Mouse (Mus musculus): ENCODE measurements around the gene Lgi2. TPM values are rescaled to one million over a fixed set of nuclear protein-coding genes. Genes with fewer than 3 reads are reported as not detected.

The Lgi2 gene
- total RNA-seq (2021) = 10 to 100 TPM; 61.1 to 65.1 TPM

GRCm38 (mm10) chr5:52565813-52566531, at the start of gene Lgi2:
TSS of gene Lgi2 (minus strand) at chr5:52566462.
- intact Hi-C loops (cut with DNase I) = loop anchor here (5.0 kb wide), 1 partner anchor 51 kb away; no protein-coding TSS in a partner anchor
- peak in 1 of 2 experiments; percentile 71 for DNase-seq (ENCODE audit: extremely low spot score in 1 of 2, low spot score in 2 of 2)

- no peak for DNase-seq (ENCODE audit: extremely low spot score in 1 of 2, low spot score in 2 of 2)
- intact Hi-C loops (cut with DNase I) = loop anchor here (5.0 kb wide), 1 partner anchor 48 kb away; the partner anchor contains the start of gene Lgi2
Observed at GRCm38 (mm10) chr5:52615421-52615820, 49.2 kb upstream of the Lgi2 start.

GRCm38 (mm10) chr5:52614686-52615085, 48.4 kb upstream of the Lgi2 start:
- no peak for DNase-seq (ENCODE audit: extremely low spot score in 1 of 2, low spot score in 2 of 2)
- intact Hi-C loops (cut with DNase I) = loop anchor here (5.0 kb wide), 1 partner anchor 47 kb away; the partner anchor contains the start of gene Lgi2

- intact Hi-C loops (cut with DNase I) = no loop called here
- no peak for DNase-seq (ENCODE audit: extremely low spot score in 1 of 2, low spot score in 2 of 2)
Observed at GRCm38 (mm10) chr5:52612776-52613175, 46.5 kb upstream of the Lgi2 start.

- DNase-seq (ENCODE audit: extremely low spot score in 1 of 2, low spot score in 2 of 2) = no peak
- intact Hi-C loops (cut with DNase I) = no loop called here
Observed at GRCm38 (mm10) chr5:52611315-52611895, 45.1 kb upstream of the Lgi2 start.

- DNase-seq (ENCODE audit: extremely low spot score in 1 of 2, low spot score in 2 of 2) = no peak
- intact Hi-C loops (cut with DNase I) = no loop called here
Observed at GRCm38 (mm10) chr5:52610306-52610705, 44.0 kb upstream of the Lgi2 start.

- intact Hi-C loops (cut with DNase I) = no loop called here
- DNase-seq (ENCODE audit: extremely low spot score in 1 of 2, low spot score in 2 of 2) = peak in 1 of 2 experiments; percentile 57
Observed at GRCm38 (mm10) chr5:52609672-52610071, 43.4 kb upstream of the Lgi2 start.

GRCm38 (mm10) chr5:52604582-52605041, 38.4 kb upstream of the Lgi2 start:
- intact Hi-C loops (cut with DNase I) = no loop called here
- no peak for DNase-seq (ENCODE audit: extremely low spot score in 1 of 2, low spot score in 2 of 2)

- intact Hi-C loops (cut with DNase I) = no loop called here
- DNase-seq (ENCODE audit: extremely low spot score in 1 of 2, low spot score in 2 of 2) = no peak
Observed at GRCm38 (mm10) chr5:52590612-52591011, 24.4 kb upstream of the Lgi2 start.

- intact Hi-C loops (cut with DNase I) = no loop called here
- DNase-seq (ENCODE audit: extremely low spot score in 1 of 2, low spot score in 2 of 2) = no peak
Observed at GRCm38 (mm10) chr5:52588650-52589049, 22.4 kb upstream of the Lgi2 start.

GRCm38 (mm10) chr5:52587291-52587733, 21.1 kb upstream of the Lgi2 start:
- intact Hi-C loops (cut with DNase I) = no loop called here
- DNase-seq (ENCODE audit: extremely low spot score in 1 of 2, low spot score in 2 of 2) = no peak

GRCm38 (mm10) chr5:52572572-52572971, 6.3 kb upstream of the Lgi2 start:
- intact Hi-C loops (cut with DNase I) = no loop called here
- no peak for DNase-seq (ENCODE audit: extremely low spot score in 1 of 2, low spot score in 2 of 2)

- no peak for DNase-seq (ENCODE audit: extremely low spot score in 1 of 2, low spot score in 2 of 2)
- intact Hi-C loops (cut with DNase I) = no loop called here
Observed at GRCm38 (mm10) chr5:52570746-52571145, 4.5 kb upstream of the Lgi2 start.

- intact Hi-C loops (cut with DNase I) = loop anchor here (5.0 kb wide), 1 partner anchor 52 kb away; no protein-coding TSS in a partner anchor
- no peak for DNase-seq (ENCODE audit: extremely low spot score in 1 of 2, low spot score in 2 of 2)
Observed at GRCm38 (mm10) chr5:52565214-52565812, 949 bp downstream of the Lgi2 start.

GRCm38 (mm10) chr5:52564351-52564750, 1.9 kb downstream of the Lgi2 start:
- intact Hi-C loops (cut with DNase I) = no loop called here
- no peak for DNase-seq (ENCODE audit: extremely low spot score in 1 of 2, low spot score in 2 of 2)

GRCm38 (mm10) chr5:52560240-52560639, 6.0 kb downstream of the Lgi2 start:
- intact Hi-C loops (cut with DNase I) = no loop called here
- peak in 1 of 2 experiments; percentile 47 for DNase-seq (ENCODE audit: extremely low spot score in 1 of 2, low spot score in 2 of 2)

GRCm38 (mm10) chr5:52555526-52555925, 10.7 kb downstream of the Lgi2 start:
- intact Hi-C loops (cut with DNase I) = no loop called here
- DNase-seq (ENCODE audit: extremely low spot score in 1 of 2, low spot score in 2 of 2) = no peak

GRCm38 (mm10) chr5:52551318-52551632, 15.0 kb downstream of the Lgi2 start:
- intact Hi-C loops (cut with DNase I) = no loop called here
- DNase-seq (ENCODE audit: extremely low spot score in 1 of 2, low spot score in 2 of 2) = no peak

GRCm38 (mm10) chr5:52550613-52551317, 15.5 kb downstream of the Lgi2 start:
- intact Hi-C loops (cut with DNase I) = no loop called here
- DNase-seq (ENCODE audit: extremely low spot score in 1 of 2, low spot score in 2 of 2) = no peak
